Mouse (Mus musculus) kidney, adult 2 months (tissue): Measurements from ENCODE around the gene Tti1.

Source experiments
- CTCF ChIP-seq: fragments of 200-500 bp; conservative IDR thresholded peaks from 2 replicates; pipeline ENCODE4 v1.5.1; 2011; ENCODE audit warnings: low read depth, mild to moderate bottlenecking, control low read depth, low read length, moderate library complexity, mixed read lengths; ENCODE audit not compliant: insufficient read depth, insufficient read length
- POLR2A ChIP-seq: fragments of 200-500 bp; IDR thresholded peaks from one replicate; pipeline ENCODE4 v1.6.1; 2011; ENCODE audit warnings: low read depth, low read length, control low read depth

DNA sequence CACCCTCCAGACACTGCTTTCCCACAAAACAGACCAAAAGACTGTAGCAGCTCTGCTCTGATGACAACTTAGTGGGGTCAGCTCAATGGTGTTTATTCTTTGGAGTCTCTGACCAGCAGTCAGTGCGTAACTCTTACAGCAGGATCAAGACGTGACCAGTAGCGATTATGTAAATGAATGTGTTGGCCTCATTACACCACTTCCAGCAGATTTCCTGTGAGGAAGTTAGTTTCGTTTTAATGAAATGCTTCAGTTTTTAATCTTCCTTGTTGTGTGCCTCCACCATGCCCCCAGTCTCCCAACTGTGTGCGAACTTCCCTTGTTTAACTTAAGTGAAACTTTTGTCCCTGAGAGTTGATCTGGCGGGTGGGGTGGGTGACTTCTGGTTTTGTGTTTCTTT, 48.5 kb upstream of the Tti1 start:
- TF ChIP-seq CTCF (no peak), POLR2A (no peak)
